ENCODE assay signal across 32 mouse cellular contexts in the genomic region with DNA sequence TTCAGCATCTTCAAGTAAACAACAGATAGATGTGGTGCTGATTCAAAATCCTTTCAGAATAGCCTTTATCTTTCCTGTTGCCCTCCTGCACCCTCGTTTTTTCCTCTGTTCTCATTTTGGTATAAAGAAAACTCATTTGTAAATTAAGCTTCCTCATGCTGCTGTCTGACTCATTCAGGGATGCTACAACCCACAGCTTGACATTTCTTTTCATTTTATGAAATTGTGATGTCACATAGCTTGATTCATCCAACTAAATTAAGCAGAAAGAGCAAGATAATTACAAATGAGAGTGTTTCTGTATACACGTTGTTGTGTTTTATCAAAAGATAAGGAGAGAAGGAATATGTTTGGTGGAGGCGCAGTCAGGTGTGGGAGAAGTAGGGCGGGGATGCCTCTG.
"Had no signal": no experiment of that assay in that cellular context is flagged by ENCODE, and none has a peak within 500 bp of the region (broad histone marks: within the 10 kb centered on the region; RNA-seq: fewer than 3 reads in every experiment).

No protein-coding gene starts in this region.

- H3K4me3 ChIP-seq: heart, embryonic 12.5 days; heart, embryonic 13.5 days; heart, embryonic 15.5 days; hindbrain, embryonic 10.5 days; hindbrain, embryonic 12.5 days; hindbrain, embryonic 13.5 days; hindbrain, embryonic 15.5 days; intestine, embryonic 15.5 days; kidney, embryonic 15.5 days; left cerebral cortex, adult 2 months had no signal

- H3K27ac ChIP-seq: heart, embryonic 13.5 days; heart, embryonic 15.5 days; hindbrain, embryonic 10.5 days; hindbrain, embryonic 12.5 days; hindbrain, embryonic 13.5 days; hindbrain, embryonic 14.5 days; hindbrain, embryonic 15.5 days; hindbrain, postnatal 0 days; intestine, embryonic 15.5 days; kidney, embryonic 15.5 days; kidney, postnatal 0 days; left cerebral cortex, adult 2 months had no signal

- H3K4me1 ChIP-seq: heart, embryonic 12.5 days; heart, embryonic 13.5 days; heart, embryonic 15.5 days; hindbrain, embryonic 12.5 days; hindbrain, embryonic 13.5 days; hindbrain, embryonic 15.5 days; intestine, embryonic 15.5 days; kidney, embryonic 15.5 days had no signal

- H3K4me2 ChIP-seq: heart, embryonic 11.5 days; heart, embryonic 12.5 days; heart, embryonic 13.5 days; heart, embryonic 15.5 days; hindbrain, embryonic 12.5 days; hindbrain, embryonic 13.5 days; hindbrain, embryonic 14.5 days; hindbrain, embryonic 15.5 days; intestine, embryonic 15.5 days; kidney, embryonic 15.5 days had no signal

- H3K9ac ChIP-seq: heart, embryonic 12.5 days; heart, embryonic 13.5 days; heart, embryonic 15.5 days; hindbrain, embryonic 12.5 days; hindbrain, embryonic 13.5 days; hindbrain, embryonic 14.5 days; hindbrain, embryonic 15.5 days; intestine, embryonic 15.5 days; kidney, embryonic 15.5 days had no signal

- DNase-seq: heart, postnatal 10 days; heart, postnatal 14 days; heart, postnatal 36 days; heart, postnatal 4 days; kidney, adult 11 months; kidney, adult 18-20 months; kidney, adult 8-10 months; kidney, postnatal 10 days; kidney, postnatal 14 days; kidney, postnatal 25 days; kidney, postnatal 36 days; kidney, postnatal 4 days; layer of hippocampus, adult 9-11 months; layer of hippocampus, postnatal 36 days had no signal

- H3K9me3 ChIP-seq: heart, embryonic 12.5 days; heart, embryonic 13.5 days; heart, embryonic 15.5 days; hindbrain, embryonic 10.5 days; hindbrain, embryonic 12.5 days; hindbrain, embryonic 13.5 days; hindbrain, embryonic 15.5 days; intestine, embryonic 15.5 days; kidney, embryonic 15.5 days had no signal

- ATAC-seq: hindbrain, embryonic 16.5 days; hindbrain, postnatal 0 days; inflammation-experienced regulatory T-cells, adult 6 months; intestine, embryonic 15.5 days; intestine, embryonic 16.5 days; intestine, postnatal 0 days had no signal

- H3K36me3 ChIP-seq: heart, embryonic 12.5 days; heart, embryonic 13.5 days; heart, embryonic 15.5 days; hindbrain, embryonic 10.5 days; hindbrain, embryonic 12.5 days; hindbrain, embryonic 13.5 days; hindbrain, embryonic 15.5 days; intestine, embryonic 15.5 days; kidney, embryonic 15.5 days had no signal

- H3K27me3 ChIP-seq: heart, embryonic 12.5 days; heart, embryonic 13.5 days; heart, embryonic 15.5 days; hindbrain, embryonic 12.5 days; hindbrain, embryonic 13.5 days; hindbrain, embryonic 15.5 days; intestine, embryonic 15.5 days; kidney, embryonic 15.5 days had no signal
